Mouse (Mus musculus): ENCODE measurements around the gene Gm19426. TPM values are rescaled to one million over a fixed set of nuclear protein-coding genes. Genes with fewer than 3 reads are reported as not detected.
A peak's percentile ranks its signal among the peaks of the same experiment; 100 is the strongest.

The Gm19426 gene
- 1 to 10 TPM; 1.7 to 4.3 (median 2.8) TPM for total RNA-seq (2022)

DNA sequence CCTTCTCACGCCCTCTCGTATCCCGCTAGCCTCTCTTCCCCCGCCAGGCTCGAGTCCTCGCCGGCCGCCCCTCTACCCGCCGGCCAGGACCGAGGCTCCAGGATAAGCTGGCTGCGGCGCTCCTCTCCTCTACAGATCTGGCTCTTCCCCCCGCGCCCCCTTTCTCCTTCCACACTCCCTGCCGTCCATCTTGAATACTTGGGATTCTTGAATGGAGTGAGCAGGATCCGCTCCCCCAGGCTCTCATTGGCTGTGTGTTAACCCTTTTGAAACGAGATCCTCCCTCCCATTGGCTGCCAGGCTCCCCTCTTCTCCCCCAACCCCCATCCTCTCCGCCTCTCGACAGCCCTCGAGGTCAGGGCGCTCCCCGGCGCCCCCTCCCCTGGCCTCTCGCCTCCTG is at the start of gene Gm19426:
Gene Gm19426, minus strand, starts transcription at position 95 of the 400 bp plus-strand sequence.
- peak; percentile 58 for DNase-seq

DNA sequence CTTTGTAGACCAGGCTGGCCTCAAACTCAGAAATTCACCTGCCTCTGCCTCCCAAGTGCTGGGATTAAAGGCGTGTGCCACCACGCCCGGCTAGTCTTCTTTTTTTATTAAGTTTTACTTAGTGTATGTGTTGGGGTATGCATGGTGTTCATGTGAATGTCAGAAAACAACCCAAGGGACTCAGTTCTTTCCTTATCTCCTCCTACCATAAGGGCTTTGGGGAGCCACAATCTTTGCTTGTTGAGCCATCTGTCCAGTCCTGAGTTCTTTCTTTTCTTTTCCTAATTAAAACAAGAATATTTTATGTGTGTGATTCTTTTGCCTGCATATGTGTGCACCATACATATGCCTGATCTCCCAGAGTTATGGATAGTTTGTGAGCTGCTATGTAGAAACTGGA is 49.7 kb upstream of the Gm19426 start:
- DNase-seq: no peak

DNA sequence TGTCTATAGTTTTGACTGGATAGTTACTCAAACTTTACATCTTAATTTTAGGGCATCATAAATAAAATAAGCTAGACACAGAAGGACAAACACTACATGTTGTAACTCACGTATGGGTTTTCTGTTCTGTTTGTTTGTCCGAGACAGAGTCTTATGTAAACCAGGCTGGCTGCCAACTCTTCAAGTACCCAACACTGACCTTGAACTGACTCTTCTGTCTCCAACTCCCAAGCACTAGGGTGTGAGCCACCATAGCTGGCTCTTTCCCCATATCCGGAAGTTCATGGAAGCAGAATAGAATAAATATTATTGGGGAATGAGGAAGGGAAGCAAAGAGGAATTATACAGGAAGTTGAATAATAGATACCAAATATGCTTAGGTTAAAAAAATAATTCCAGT is 49.1 kb upstream of the Gm19426 start:
- peak; percentile 27 for DNase-seq

DNA sequence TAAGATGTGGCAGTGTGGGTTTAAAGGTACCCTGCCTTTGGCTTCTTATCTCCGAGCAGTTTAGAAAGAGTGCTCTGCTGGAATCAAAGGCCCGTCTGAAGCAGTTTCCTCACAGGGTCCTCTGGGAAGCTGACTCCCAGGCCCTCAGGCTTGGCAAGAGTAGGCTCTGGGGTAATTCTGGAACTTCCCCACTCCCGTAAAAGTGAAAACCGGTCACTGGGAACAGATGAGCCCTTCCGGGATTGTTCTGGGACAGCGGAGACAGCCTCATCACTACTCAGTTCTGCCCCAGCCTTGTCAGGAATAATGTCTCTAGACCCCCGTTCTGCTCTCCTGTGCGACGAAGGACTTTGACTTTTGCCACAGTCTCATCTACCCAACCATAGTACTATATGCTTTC is 47.0 kb upstream of the Gm19426 start:
- no peak for DNase-seq

DNA sequence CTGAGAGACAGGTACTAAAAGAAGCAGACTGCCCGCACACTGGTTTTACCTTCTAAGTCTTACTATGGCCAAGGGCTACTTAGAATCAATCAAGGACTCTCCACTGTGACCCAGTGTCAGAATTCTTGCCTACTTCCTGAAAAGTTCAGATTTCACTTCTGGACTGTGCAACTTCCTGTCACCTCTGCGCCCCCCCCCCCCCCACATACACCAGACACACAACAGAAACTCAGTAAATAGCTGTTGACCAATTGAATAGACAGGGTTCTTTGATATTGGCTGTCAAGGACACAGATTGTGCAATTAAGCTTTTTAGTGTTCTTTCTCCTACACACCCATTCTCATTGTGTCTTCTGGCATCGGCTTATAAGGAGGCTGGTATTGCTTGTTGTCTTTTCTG is 44.9 kb upstream of the Gm19426 start:
- DNase-seq: no peak

DNA sequence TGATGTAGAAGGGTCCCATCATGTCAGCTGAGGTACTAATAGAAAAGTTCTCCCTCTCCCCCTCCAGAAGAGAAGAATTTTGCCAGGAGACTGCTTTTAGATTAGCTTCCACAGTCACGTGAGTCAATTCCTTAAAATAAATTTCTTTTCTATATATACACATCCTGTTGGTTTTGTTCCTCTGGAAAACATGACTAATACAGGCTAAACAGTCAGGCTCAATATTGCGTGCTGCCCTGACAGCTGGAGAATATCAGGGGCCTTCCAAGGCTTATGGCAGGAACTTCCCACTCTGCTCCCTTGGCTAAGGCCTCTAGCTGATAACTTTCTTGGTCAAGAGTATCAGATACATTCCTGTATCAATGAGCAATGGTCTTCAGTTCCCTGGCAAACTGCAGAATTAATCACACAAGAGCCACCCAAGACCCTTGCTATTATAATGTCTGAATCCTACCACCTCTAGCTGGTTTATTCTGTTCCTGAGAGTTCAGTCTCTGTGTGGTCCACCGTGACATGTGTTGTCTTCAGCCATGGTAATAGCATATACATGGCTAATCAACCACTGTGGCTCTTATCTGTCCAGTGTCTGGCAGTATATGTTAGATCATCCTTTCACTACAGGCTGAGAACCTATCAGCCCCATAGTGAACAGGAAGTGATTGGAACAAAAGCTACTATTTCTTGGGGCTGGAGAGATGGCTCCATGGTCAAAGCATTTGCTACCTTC is 40.5 kb upstream of the Gm19426 start:
- DNase-seq: no peak

DNA sequence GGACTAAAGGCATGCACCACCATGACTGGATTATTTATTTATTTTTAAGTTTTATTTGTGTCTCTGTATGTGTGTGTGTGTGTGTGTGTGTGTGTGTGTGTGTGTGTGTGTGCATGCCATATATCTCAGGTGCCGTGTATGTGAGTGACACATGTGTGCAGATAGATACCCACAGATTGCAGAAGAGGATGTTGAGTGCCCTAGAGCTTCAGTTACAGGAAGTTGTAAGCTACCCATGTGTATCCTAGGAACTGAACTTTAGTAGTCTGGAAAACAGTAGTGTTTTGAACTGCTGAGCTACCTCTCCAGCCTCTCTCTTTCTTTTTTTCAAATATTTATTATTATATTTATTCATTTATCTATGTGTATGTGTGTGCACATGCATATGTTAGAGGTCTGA is 39.9 kb upstream of the Gm19426 start:
- DNase-seq: no peak

DNA sequence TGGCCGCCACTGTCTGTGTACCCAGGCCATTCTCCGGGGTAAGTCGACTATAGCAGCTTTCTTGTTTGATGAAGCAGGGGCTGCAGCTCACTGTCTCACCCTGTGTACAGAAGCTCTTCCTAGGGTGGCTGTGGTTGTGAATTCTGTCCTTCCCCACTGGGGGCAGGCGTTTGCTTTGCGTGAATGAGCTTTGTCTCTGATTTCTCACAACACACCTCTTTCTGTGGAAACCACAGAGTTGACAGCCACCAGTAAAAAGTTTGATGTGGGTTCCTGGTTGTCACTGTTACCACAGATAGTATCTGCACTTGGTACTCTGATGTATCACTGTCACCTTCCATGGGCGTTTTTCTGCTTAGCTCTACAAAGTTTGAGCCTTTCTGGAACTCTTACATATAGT is 35.8 kb upstream of the Gm19426 start:
- no peak for DNase-seq

DNA sequence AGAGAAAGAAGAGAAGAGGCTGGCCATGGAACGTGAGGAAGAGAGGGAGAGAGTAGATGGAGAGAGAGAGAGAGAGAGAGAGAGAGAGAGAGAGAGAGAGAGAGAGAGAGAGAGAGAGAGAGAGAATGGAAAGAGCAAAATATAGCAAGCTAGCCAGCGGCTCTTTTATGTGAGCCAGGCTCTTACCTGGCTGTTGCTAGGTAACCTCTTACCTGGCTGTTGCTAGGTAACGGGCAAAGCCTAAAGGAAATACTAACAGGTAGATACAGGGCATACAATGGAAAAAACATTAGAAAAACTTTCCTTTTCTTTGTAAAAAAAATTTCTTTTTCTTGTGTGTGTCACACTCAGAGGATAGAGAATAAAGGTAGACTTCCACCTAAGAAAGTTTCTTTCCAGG is 34.3 kb upstream of the Gm19426 start:
- DNase-seq: no peak

DNA sequence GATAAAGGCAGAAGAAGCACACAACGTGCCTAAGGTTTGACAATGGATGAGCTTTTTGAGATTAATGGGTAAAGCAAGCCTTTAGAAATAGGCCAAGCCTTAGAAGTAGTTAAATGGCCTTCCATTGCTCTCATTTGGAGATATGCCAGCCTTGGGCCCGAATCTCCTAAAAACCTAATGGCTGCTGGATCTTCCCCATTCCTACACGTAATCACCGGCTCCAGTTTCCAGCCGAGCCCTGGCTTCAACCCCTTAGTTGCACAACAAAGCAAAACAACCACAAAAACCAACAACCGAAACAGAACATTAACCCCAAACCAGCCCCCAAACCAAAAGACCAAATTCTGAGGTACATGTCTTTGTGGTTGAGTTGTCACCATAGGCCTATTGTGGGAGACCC is 32.2 kb upstream of the Gm19426 start:
- DNase-seq: no peak

DNA sequence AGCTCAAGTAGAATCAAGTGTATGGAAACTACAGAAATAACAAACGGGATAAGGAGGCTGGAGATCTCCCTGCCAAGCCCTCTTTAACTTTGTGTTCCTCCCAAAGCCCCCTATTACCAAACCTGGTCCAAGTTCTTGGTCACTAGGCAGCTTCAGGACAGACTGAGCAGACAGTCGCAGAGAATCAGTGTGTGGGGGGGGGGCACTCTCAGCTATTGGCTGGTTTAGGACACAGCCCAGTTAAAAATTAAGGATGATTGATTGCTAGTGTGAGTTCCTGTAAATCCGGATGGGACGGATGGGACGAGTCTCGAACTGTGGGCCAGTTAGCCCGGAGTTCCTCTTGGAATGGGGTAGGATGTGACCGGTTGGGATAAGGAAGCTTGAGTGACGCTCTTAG is 31.8 kb upstream of the Gm19426 start, which contains the start of gene Serping1:
Gene Serping1, minus strand, starts transcription at position 204 of the 400 bp plus-strand sequence.
- no peak for DNase-seq

DNA sequence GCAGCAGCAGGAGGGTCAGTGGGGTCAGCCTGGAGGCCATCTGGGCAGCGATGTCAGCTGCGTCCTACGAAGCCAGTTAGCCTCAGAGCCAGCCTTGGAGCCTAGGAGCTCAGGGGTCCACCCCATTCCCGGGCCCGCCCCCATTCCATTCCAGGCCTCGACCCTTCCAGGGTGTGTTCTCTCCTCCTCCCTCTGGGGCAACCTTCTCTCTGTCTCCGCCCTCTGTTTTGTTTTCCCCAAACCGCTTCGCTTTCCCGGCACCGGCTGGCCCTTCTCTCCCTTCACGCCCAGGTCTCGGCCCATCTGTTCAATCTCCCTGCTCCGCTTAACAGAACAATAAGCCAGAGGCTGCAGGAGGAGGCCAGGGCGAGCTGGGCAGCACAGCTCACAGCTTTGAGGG is 31.3 kb upstream of the Gm19426 start:
- peak; percentile 33 for DNase-seq

DNA sequence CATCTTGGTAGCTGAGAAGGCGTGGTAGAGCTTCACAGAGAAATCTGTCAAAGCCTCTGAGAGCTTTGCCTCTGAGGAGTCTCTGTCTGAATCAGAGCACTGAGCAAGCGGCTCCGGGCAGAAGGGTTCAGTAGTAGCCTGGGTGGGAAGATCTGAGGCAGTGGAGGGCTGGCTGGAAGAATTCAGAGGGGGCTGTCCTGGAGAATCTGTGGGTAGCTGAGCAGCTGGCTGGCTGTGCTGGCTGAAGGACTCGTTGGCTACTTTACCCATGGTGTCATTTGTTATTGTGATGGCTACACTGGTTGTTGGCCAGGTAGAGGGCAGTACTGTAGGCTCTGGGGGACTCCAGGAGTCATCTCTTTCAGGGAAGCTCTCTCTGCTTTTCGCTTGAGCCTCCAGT is 29.7 kb upstream of the Gm19426 start:
- DNase-seq: no peak

DNA sequence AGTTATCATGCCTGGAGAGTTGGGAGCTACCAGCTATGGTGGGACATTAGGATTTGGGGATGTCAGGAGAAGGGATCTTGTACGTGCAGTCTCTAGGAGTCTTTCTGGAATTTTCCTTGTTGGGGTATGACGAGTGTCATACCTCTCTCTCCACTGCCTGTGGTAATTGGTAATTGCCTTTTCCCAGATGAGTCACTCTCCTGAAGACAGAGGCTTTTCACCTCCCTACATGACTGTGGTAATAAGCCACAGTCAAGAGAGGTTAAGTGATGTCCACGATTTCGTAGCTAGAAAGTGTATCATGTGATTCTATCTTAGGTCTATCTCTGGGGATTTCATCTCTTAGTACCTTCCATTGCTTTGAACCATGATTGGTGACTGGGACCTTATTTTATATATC is 29.0 kb upstream of the Gm19426 start:
- no peak for DNase-seq

DNA sequence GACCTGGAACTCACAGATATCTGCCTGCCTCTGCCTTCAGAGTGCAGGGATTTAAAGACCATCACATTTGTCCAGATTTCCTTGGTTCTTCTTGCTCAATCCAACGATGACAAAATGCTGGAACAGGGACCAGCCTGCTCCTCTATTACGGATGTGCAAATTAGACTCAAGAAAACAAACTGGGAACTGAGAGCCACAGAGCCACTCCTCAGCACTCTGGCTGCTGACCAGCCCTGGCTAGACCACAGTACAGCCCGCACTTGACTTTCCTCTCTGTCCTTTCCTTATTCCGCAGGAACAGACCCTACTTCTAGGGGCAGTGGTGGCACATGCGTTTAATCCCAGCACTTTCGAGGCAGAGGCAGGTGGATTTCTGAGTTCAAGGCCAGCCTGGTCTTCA is 27.0 kb upstream of the Gm19426 start:
- DNase-seq: no peak

DNA sequence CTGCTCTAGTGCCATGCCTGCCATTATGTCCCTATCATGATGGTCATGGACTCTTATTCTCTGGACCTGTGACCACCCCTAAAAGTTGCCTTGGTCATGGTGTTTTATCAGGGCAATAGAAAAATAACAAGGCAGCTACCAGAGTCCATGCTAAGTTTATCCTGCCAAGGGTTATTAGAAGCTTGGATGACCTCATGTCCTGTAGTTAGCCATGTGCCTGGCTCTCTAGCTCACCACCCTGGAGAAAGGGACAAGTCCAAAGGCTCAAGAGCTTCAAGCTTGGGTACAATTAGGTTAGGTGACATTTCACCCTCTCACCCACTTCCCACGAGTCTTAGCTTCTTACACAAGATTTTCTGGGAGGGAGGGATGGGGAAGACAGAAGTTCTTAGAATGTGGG is 19.4 kb upstream of the Gm19426 start:
- DNase-seq: no peak

DNA sequence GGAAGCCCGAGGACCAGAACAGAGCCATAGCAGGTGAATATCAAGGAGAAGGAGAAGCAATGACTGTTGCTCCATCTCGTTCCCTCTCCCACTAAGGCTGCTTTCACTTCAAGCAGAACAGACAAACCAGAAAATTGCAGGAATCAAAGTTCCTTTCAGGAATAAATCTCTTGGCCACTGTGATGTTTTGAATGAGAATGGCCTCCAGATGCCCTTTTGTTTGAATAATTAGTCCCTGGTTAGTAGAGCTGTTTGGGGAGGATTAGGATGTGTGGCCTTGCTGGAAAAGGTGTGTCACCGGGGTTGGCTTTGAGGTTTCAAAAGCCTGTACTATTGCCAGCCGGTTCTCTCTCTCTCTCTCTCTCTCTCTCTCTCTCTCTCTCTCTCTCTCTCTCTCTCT is 18.8 kb upstream of the Gm19426 start:
- DNase-seq: no peak

DNA sequence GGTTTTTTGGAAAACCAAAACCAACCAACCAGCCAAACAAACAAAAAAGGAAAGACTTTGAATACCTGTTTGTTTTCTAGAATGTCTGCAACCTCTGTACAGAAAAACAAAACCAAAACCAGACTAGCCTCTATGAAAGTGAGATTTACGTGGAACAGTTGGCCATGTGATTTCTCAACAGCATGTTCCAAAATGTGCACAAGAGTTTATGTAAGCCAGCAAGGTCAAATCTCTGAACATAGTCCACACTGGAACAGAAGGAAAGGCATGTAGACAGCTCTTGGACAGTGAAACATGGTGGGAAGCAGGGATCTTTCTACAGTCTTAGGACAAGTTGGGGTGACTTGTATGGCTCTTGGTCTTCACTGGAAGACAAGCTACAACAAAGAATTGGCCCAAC is 18.4 kb upstream of the Gm19426 start:
- DNase-seq: no peak

DNA sequence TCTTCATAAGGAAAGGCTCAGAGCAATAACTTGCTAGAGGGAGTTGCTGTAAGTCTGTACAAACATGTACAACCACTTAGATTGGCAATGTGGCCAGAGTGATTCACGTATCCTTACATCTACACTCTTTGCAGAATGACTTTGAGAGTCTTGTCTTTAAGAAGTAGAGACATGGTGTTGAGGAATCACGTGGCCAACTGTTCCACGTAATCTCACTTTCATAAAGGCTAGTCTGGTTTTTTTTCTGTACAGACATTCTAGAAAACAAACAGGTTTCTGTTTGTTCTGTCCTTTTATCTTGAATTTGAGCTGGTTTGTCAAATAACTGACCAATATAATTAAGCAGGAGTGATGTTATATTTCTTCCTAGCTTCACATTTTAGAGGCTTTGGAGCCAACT is 17.9 kb upstream of the Gm19426 start:
- DNase-seq: no peak

DNA sequence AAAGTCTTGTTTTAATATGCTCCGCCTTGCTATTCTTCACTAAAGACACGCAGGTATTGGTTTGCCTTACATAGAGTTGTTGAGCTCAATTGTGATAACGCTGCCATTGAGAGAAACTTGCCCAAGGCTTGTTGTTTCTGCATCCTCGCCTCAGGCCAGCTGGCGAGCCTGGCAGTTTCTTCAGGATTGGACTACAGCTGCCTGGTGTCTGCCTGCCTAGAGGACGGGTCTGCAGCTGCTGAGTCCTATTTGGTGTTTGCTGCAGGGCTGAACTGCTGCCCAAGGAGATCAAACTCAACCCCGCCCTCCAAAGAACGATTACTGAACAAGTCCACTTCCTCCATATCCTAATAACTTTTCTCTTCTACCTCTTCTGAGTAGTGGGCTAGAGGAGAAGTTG is 17.3 kb upstream of the Gm19426 start:
- DNase-seq: no peak

DNA sequence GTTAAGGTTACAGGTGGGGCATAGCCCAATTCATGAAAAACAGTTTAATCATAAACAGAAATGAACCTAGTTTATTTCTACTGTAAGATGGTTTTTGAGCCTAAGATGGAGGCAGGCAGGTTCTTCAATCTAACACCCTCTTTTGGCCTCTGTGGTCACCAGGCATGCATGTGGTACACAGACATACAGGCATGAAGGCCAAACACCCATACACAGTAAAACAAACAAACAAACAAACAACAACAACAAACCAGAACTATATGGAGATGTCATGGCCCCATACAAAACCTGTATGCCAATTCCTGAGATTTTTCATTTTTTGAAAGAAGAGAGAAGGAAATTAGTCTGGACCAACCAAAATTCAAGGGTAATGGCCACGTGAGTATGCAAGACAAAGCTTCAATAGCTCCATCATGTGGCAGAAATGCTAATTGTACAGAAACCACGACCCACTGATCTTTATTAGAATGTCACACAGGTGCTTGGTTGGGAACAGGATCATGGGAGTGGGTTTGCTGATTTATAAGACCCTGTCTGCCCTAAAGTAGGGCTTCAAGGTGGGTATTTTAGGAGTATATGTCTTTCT is 15.2 kb upstream of the Gm19426 start:
- no peak for DNase-seq

DNA sequence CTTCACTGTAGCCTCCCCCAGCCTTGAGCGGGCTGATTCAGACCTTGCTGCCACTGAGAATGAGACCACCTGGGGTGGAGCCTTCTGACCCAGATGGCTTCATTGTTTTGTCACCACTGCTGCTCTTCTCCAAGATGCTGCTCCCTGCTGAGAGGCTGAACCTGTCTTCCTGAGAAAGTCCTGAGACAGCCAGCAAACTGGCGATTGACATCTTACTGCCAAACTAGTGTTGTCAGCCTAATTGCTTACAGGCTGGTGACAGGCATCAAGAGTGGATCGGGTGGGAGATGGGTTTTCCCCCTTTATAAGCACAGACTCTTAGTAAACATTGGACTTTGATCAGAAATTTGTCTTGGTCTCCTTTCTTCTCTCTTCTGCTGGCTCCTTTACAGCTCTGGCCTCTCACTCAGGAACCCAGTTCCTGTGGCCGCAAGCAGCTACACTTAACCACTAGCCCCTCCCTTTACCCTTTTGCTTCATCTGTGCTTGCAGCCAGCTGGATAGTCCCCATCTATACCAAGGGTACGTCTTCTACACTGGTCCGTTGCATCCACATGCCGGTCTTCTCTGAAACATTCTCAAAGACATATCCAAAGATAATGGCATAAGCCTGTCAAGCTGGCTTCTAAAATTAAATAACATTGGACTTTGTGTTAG is 13.7 kb upstream of the Gm19426 start:
- no peak for DNase-seq

DNA sequence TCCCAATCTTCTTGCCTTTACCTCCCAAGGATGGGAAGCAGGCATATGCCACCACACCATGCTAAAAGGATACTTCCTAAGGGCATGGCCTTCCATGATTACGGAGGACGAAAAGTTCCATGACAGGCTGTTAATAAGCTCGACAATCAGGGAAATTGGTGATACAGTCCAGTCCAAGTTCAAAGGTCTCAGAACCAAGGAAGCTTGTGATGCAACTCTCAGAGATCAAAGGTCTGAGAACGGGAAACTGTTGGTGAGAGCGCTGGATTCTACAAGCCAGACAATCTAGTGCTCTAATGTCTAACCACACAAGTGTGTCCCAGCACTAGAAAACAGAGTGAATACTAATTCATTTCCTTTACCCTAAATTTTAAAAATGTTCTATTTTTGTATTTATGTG is 12.8 kb upstream of the Gm19426 start:
- DNase-seq: no peak

DNA sequence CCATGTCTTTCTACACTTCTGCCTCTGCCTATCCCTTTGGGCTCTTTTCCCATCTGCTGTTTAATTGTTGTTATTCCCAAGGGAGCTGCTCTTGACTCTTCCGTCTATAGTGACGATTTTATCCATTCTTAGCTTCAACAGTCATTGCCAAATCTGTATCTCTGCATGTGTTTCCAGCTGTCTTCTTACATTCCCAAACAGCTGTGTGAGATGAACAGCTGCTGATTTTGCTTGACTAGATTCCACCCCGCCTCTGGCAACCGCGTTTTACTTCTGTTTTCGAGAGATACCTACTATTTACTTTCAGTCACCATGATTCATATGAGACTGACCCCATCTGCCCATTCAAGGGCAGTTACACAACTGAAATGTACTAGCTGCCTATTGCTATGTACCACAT is 6.7 kb upstream of the Gm19426 start:
- DNase-seq: no peak
